Mouse (Mus musculus) adrenal gland, postnatal 36 days (tissue): ENCODE measurements around the gene Fam214a. TPM values are rescaled to one million over a fixed set of nuclear protein-coding genes. Genes with fewer than 3 reads are reported as not detected.

Experiments
- DNase-seq, 2 experiments: peaks; one replicate each; pipeline ENCODE4 v3.0.0; 2021; ENCODE audit warnings: mixed read lengths in 1 of 2
- total RNA-seq, 2 experiments: library from RNA; stranded (reverse); gene quantifications; 2 replicates each; pipeline ENCODE4 v1.2.3; 2021

The Fam214a gene
- total RNA-seq, 2 experiments from 2014 or later: 75.3 to 86.8 TPM

DNA sequence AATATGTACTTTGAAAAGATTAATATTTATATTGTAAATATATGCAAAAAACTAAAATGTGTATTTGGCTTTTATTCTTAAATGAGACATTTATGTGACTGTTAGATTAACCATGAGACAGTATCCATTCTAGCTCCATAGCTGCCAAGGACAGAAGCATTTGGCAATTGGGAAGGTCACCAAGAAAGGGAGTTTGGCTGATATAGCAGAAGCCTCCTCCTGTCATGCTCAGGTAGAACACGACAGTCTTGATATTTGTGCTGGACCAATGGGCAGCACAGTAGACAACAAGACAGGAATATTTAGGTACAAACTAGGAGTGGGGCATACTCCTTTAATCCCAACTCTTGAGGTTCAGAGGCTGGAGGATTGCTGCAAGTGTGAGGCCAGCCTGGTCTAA is 79.7 kb downstream of the Fam214a start:
- no peak for DNase-seq

DNA sequence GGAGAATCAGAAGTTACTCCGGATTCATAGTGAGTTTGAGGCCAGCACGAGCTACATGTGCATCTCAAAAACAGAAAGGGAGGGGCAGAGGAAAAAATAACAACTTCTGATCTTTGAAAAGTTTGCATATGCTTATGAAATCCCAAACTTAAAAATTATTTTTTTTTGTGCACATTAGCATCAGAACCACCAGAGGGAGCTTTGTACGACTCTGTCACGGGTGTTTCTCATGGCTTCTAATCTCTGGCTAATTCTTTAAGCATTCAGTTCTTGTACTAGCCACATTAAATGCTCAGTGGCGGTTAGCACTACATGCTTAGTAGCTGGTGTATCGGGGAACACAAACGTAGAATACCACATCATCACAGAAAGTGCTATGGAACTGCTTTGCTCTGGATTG is 80.5 kb downstream of the Fam214a start:
- DNase-seq: no peak

DNA sequence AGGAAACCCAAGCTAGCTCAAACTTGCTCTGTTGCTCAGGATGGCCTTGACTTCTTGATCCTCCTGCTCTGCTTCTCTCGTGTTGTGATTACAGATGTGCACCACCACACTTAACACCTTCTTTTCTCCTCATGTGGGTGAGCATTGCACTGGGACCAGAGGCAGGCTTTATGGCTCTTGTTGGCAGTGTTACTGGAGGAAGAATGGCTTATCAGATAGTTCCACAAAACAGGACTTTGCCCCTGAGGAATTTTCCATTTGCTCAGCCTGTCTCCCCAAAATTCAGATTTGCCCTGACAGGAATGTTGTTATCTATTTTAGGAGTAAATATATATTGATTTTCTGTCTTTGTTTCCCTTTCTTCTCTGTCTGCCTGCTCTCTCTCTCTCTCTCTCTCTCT is 82.0 kb downstream of the Fam214a start:
- DNase-seq: no peak

DNA sequence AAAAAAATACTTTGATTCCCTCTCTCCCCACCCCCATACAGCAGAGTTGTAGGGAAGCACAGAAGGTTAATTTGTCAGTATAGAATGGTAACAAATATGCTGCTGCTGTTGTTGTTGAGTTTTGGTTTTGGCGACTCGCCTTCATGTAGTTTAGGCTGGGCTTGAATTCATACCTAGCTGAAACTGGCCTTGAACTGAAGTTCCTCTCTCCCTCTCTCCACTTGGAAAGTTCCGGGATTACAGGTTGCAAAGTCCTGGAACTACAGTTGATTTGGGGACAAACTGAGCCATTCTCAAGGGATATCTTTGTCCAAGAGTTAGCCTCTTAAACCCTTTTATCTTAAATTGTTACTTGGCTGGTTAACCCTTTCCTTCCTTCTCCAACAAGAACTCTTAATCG is 83.3 kb downstream of the Fam214a start:
- no peak for DNase-seq

DNA sequence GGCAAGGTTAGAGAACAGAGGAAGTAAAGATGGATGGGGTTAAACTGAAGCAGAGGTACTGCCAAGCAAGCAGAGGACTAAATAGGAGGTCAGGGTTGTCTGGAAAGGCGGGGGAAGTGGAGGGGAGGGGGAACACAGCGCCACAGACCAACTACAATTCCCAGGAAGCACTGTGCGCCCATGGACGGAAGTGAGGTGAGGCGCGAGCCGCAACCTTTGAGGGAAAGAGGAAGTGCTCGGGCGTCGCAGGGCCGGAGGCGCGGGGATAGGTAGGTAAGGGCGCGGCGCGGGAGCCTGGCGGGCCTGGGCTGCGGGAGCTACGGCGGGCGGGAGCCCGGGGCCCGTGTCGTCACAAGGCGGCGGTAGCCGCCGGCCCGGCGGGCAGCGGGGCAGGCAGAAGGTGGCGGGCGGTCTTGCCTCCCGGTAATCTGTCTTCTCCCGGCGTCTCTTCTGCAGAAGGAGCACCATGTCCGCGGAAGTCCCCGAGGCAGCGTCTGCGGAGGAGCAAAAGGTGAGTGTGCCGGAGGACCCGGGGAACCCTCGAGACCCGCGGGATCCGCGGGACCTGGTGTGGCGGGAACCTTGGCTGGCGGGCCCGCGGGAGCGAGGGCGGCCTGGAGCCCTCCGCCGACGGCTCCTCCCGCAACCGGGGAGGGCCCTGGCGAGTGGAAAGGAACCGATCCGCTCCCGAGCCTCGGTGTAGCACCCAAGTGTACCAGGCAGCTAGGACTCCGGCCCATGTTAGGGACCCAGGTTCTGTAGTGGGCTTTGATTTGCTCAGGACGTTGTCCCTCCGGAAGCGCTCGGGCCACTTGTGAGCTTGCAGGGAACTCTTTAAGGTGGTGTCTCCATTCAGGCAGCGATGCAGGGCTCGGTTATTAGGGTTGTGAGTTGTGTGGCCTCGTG is 85.0 kb downstream of the Fam214a start, which contains the start of gene Arpp19:
Arpp19 (plus strand) TSS at position 164 of the 906 bp plus-strand sequence.
- peak; percentile 91 for DNase-seq

DNA sequence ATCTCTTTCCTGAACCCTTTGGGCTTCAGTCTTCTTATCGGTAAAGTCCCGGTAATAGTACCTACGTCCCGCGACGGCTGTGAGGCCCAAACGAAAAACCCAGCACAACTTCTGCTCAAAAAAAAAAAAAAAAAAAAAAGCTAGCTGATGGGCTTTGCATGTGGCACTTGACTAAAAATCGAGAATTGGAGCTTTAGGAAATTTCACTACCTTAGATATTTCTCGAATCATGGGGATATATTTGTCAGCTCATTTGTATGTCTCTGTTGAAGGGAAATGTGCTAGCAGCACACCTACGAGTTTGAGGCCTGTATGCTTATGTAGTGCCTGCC is 85.6 kb downstream of the Fam214a start:
- DNase-seq: no peak

DNA sequence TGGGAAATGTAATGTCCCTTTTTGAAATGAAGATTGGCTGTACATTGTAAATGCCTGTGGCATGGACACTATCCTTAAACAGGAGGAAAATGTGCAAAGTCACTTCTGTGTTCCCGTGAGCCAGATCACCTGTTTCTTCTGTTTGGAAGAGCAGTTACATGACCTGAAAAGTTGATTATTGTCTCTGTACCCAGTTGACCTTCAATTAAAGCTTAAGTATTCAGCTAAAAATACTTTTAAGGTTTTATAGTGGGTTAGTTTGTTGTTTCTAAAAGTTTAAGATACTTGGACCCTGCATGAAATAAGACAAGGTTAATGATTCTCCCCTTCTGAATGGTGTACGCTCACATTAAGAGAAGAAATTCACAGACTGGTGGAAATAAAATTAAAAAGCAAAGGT is 87.9 kb downstream of the Fam214a start:
- no peak for DNase-seq

DNA sequence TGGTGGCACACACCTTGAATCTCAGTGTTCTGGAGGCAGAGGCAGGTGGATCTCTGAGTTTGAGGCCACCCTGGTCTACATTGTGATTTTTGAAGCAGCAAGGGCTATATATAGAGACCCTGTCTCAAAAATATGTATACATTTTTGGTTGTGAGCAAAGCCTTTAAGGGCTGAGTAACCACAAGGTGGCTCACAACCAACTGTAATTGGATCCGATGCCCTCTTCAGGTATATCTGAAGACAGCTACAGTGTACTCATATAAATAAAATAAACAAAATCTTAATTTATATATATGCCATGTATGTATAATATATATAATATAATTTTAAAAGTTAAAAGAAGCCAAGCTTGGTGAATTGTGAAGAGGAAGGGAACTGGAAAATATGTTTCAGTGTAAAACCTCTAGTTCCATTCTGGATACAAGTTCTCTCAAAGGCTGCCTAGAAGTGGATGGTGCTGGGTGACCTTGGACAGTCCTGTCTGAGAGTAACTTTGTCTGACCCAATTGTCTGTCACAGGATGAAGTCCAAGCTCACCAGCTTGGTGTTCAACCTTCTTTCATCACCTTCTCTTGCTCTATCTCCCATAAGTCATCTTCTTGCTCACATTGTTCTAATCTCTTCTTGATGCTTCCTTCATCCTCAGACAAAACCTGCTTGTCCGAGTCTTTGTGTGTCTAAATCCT is 89.3 kb downstream of the Fam214a start:
- DNase-seq: no peak

DNA sequence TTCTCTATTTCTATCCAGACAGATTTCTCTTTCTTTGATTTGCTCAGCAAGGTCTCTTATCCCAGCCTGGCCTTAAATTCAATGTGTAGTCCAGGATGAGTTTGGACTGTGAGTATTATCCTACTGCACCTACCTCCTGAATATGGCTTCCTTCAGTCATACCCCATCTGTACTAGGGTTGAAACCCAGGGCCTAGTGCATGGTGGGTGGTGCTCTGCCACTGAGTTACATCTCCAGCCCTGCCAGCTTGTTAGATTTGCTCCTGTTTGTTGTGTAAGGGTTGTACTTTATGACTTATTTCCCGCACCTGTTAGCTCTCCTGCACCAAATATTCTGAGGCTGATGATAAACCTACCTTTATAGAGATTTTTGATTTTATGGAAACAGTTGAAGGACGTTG is 90.5 kb downstream of the Fam214a start:
- DNase-seq: no peak

DNA sequence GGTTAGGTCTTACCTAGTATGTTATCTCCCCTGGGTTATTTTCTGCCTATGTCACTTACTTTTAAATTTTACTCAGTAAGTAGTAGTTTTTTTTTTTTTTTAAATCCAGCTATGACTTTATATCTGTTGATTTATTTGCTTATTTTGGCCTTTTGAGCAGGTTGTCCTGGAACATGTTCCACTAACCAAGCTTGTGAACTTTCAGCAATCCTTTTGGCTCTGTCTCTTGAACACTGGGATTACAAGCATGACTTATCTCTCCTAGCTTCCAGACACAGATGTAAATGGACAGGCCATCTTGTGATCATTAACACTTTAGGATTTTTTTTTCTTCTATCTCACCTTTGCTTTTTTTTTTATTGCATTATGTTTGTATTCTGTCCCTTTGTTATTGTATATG is 94.4 kb downstream of the Fam214a start:
- DNase-seq: no peak

DNA sequence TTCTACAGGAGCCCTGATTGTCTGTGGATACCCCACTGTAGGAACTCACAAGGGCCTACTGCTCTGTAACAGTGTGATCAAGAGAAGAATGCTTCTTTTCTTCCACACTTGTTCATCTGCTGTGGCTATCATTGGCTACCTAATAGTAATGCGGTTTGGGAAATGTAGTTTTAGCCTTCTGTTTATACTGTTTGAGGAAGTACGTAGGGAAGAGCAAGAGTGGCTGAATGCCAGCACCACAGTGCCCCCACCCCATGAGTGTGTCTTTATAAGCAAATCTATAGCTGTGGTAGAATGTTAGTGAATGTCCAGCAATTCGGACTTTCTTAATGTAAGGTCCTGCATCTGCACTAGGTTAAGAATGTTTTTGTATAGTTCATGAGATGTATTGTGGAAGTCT is 96.4 kb downstream of the Fam214a start:
- peak; percentile 30 to 57 for DNase-seq

DNA sequence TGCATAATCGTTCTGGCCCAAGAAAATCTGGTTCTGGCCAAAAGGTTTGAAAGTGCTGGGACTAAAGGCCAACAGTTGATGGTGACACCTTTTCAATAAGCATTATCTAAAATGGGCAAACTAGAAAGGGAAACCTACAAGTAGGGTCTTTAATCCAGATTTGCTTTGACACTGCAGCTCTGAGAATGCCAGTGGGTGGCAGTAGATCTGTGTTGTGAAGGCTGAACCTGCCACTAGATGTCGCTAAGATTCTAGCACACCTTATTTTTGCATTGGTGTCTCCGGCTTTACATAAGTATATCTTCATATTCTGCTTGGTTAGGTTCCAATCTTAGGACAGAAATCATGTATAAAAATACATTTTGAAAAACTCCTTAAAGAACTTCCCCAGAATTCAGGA is 97.3 kb downstream of the Fam214a start:
- peak; percentile 63 to 73 for DNase-seq

DNA sequence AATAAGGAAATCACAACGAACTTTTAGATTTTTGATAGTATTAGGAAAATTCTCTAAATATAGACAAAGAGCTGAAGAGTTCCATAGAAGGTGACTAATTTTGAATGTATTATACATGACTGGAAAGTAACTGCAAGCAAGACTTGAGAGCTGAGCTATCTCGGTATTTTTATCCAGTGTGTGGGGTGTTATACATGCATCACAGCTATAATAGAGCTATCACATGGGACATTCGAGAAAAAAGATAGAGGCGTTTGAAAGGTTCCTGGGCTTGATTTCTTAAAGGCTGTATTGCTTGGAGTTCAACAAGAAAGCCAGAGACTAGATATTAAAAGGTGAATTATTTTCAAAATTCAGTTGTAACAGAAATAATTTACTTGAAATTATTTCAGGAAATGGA is 99.2 kb downstream of the Fam214a start:
- DNase-seq: no peak

DNA sequence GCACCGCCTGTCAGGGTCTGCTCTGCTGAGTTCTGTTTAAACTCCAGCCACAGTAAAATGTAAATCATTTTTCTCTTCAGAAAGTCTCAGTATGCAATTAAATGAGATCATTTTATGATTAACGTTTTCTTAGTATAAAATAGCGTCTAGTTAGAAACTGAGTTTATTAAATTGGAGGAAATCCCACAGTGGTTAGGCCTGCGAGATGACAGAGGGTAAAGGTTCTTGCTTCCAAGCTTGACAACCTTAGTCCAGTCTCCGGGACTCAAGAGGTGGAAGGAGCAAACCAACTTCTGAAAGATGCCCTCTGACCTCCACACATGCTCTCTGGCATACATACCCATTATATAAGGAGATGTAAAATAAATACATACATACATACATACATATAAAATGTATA is 102.4 kb downstream of the Fam214a start:
- DNase-seq: no peak

DNA sequence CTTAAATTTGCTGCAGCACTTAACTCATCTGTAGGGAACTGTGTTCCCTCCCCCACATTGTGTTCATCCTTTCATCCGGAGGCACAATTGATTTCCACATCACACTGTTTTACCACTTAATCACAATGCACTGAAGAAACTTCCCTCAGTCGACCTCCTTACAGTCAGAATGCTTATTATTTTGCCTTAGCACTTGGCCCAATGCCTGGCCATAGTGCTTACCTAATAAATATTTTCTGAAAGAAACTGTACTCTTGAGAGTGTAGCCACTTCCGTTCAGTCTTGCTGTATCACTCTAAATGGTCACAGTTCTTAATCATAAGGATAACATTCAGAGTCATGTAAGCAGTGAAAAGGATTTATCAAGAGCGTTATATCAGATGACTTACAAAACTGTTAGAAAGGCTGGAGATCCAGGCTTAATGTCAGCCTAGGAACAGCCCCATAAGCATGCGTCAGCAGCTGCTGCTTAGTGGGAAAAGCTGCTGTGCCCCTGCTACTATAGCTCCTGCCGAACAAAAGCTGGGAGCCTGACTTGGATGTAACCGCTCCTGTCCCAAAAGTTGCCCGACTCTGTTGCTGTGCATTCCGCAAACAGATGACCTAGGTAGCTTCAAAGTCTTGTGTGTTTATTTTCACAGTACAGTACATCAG is 112.1 kb downstream of the Fam214a start:
- no peak for DNase-seq

DNA sequence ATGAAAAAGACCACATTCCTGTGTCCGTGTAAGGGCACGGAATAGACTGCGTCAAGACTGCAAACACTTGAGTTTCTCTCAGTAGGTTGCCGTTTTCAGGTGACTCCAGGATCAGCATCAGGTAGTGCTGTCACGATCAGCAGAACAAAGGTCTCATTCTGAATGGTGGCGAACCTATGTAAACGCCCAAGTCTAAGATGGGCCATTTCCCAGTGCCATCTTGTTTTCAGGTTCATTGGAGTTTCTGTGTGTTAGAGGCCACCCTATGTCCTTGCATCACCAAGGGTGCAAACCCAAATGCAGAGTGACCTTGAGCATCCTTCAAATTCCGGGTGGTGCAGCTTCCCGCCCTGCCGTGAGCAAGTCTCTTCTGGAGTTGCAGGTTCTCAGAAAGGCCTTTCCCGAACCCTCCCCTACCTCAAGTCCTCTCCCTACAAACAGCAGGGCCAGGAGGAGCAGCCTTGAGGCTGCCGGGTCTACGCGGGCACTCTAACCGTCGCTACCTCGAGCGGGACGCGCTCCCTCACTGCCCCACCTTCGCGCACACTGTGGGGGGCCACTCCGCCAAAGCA is 117.9 kb downstream of the Fam214a start, which contains the start of gene Myo5a:
Myo5a (plus strand) TSS at position 559 of the 572 bp plus-strand sequence.
- no peak for DNase-seq

DNA sequence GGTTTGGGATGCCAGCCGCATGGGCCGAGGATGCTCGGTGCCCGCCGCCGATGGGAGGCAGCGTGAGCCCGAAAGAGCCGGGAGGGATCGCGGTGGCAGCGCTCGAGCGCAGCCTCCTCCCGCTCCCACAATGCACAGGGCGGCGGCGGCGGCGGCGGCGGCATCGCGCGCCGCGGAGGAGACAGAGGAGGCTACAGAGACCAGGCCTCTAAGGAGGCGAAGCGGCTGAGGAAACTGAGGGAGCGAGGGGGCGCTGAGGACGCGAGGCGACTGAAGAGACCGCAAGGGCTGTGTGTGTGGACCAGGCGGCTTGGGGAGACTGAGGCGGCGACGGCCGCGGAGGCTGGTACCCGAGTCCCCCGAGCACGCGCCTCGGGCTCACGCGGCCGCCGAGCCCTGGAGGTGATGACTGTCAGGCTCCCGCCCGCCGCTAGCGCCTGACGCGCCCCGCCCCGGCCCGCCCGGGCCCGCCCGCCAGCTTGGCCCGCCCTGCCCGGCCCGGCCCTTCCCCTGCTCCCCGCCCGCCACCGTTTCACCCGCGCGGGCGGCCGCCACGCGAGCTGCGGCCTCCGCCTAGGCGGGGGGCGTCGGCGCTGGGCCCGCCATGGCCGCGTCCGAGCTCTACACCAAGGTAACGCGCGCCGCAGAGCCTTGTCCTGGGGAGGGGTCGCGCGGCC is 118.5 kb downstream of the Fam214a start:
- peak; percentile 90 to 92 for DNase-seq

DNA sequence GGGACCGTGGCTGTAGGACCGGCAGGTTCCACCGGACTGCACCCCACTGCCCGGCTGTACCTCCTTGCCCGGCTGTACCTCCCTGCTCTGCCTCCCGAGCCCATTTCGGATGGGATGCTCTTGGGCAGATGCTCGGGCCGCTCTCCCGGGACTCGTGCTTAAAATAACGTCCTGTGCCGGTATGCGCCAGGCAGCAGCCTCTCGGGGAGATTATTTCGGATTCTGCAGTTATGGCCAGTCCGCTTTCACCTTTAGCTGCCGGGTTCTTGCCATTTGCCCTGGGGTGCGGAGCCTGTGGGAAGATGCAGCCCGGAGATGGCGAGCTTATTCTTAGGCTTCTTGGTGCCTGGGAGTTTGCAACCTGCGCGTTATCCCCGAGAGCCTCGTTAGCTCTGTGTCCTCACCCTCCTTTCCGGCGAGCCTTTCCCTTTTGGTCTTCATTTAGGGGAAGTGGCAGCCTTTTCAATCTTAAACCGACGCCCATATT is 119.1 kb downstream of the Fam214a start:
- peak in 1 of 2 experiments; percentile 34 for DNase-seq

DNA sequence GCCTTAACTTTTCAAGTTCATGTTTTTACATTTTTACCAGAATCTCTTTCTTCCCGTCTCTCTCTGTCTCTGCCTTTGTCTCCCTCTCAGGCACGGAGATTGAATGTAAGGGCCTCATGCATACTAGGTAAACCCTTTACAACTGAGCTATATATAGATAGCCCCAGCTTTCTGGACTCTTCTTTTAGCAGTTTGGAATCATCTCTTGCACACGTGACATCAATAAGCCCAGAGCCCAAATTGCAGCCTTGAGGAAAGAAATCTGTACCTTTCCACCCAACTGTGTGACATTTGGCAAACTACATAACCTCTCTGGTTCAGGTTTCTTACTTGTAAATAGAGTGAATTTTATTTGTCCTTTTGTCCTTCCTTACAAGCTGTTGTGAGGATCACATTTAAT is 119.7 kb downstream of the Fam214a start:
- no peak for DNase-seq

DNA sequence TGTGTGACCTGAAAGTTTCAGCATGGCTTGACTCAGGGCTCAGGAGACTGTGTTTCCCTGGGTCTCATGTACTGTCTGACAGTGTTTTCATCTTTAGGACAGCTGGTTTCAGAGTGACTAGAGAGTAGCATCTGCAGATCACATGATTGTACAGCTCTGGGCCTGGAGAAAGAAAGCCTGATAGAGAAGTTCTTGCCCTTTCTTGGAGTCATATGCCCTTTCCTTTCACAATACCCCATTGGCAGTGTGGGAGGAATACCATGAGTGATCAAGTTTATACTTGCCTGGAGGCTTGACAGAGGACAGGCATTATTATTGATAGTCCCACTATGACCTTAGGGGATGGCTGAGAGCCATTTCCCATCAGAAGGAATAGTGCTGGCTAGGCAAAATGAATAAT is 124.5 kb downstream of the Fam214a start:
- DNase-seq: peak; percentile 10 to 20
